Mouse (Mus musculus) ovary, postnatal 36 days (tissue): ENCODE results near the gene Aox3.

Experiments used
- DNase-seq: peaks from one replicate; pipeline ENCODE4 v3.0.0; 2022; ENCODE audit warnings: low spot score, mixed read lengths

Gene Aox3

DNA sequence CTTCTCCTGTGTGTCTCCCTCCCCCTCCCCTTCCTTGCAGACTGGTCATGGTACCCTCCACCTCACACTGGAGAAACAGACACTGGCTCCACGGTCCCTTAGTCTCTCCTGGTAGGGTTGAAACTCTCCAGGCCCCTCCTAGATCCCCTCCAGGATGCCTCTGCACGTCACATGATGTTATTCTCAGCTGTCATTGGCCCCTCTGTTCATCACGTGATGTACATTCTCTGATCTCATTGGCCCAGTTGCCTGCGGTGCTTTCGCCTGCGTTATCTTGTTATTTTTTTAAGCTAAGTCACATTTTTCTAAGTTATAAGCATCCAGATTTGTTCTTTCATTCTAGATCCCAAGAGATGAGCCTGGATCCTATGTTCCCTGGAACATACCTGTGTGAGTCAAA is 7.2 kb upstream of the Aox3 start:
- no peak for DNase-seq

DNA sequence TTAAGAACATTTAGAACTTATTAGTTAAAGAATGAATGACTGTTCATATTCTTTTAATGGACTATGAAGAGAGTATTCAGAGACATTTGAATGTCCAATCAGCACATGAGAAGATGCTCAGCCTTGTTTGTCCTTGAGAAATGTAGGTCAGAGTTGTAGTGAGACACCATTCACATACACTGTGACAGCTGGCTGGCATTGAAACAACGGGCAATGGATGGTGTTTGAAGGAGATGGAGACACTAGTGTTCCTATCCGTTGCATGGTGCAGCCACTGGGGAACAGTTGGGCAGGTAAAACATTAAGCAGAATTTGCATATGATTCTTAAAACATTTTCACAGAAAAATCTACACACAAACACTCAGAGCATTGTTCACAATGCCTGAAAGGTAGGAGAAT is 5.9 kb upstream of the Aox3 start:
- DNase-seq, result no peak

DNA sequence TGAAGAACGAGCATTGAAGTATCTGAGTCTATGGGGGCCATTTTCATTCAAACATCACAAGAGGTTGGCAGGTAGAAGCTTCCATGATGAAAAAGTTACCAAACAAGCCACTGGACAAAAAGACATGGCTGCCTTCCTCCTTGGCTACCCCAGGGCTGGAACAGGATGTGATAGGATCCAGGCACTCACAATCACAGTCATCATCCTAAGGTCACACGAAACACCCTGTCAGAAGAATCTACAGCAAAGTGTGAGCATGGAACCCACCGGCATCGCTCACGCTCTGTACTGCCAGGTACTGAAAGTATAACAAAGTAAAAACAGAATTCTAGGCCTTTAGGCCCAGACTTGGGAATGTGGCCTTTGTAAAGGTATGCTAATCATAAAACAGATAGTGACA is 2.7 kb upstream of the Aox3 start:
- DNase-seq, result no peak

DNA sequence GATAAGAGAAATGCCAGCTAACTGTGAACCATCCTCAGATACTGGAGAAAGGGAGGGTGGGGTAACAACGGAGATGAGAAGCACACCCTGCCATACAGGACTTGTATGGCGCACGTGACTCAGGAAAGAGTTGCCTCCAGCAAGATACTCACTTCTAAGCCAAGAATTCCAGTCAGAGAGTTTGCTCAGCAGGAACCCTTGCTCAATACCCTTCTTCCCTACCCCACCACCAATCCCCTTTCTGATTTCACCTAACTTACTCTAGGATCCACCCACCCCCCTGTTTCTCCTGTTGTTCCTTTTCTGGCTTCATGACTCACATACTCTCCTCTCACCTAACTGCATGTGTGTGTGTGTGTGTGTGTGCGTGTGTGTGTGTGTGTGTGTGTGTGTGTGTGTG is 1.6 kb upstream of the Aox3 start:
- DNase-seq, result no peak

DNA sequence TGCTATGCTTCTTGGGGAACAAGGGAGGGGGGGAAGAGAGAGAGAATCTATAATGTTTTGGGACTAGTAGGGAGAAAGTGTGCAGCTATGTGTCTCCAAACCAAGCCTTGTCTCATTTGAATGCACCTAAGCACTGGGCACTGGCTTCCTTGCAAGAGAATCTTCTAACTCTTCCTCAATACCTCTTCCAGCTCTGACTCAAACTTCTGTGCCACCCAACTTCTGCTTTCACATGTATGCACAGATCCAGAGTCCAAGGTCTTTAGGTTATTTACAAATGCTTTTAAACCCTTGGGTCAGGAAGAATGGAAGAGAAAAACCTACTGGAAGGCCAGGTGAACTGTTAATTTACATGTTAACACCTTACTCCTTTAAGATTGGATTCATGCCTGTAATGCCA is 511 bp downstream of the Aox3 start:
- DNase-seq, result no peak

DNA sequence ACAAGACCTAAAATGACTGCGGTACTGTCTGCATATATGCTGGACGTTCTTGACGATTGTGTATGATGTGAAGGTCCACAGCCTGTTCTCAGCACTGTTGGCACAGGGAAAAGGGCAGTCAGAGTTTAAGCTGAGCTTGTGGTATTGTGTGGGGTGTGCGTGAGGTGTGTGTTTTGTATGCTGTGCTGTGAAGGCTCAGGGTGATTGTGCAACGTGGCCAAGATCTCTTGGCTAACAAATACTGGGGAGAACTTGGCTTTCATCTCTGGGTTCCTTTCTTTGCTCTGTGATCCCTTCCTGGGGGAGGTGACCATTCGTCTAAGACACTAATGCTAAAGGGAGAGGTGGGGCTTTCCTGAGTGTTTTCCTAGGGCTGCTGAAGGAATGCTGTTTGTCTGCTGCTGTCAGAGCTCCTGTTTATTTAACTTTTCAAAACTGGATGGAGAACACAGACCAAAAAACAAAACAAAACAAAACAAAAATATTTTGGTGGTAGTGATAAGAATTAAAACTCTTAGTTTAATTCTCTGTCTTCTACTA is 1.2 kb downstream of the Aox3 start:
- DNase-seq, result no peak

DNA sequence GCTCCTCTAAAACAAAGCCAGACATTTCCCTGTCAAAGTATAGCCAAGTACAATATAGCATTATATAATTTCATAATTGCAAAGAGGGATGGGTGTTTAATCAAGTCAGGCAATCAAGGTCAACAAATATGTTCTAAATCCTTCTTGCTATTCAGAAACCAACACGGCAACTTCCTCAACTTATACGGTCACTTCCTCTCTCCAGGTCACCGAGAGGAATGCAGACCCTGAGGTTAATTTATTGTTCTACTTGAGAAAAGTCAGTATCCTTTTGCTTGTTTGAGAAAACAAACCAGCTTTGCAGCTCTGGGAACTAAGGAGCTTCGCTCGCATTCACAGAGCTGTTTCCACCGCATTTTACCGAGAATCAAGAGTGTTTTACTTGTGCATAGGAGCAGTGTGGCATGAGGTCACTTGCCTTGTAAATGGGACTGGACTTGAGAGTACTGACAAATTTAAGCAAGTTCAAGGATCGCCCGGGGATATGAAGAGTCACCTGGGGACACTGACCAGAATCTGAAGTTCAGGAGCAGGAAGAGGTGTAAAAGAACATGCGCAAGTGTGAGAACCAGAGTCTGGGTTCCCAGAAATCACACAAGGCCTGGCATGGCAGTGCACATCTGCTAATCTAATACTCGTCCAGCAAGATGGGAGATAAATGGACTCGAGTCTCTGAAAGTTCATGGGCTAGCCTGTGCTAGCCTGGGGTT is 1.9 kb downstream of the Aox3 start:
- no peak for DNase-seq

DNA sequence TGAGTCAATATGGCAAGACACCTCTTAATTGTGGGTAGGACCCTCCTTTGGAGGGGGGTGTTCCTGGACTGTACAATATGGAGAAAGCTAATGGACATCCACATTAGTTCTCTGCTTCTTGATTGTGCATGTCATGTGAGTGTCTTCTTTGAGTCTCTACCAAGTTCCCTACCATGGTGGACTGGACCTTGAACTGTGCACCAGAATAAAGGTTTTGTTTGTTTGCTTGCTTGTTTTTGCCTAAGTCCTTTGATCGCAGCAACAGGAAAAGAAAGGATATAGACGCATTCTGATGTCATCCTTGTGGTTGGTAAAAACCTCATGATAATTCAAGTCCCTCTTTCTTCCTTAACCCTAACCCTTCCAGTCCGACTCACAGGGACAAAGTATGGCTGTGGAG is 5.3 kb downstream of the Aox3 start:
- no peak for DNase-seq

DNA sequence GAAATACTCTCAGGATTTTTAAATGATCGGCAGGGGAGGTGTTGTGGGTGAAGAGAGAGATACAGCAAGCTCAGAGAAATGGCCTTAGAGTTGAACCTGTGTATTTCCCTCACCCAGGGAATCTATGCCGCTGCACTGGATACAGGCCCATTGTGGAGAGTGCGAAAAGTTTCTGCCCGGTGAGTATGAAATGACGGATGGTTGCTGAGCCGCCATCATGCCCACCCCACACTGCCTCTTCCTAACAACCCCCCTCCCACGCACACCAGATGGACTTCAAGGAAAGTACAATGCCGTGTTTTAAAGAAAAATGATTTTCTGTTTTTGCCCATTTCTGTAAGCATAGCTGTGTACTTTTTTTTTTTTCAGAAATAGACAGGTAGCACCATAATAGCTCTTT is 12.0 kb downstream of the Aox3 start:
- no peak for DNase-seq

DNA sequence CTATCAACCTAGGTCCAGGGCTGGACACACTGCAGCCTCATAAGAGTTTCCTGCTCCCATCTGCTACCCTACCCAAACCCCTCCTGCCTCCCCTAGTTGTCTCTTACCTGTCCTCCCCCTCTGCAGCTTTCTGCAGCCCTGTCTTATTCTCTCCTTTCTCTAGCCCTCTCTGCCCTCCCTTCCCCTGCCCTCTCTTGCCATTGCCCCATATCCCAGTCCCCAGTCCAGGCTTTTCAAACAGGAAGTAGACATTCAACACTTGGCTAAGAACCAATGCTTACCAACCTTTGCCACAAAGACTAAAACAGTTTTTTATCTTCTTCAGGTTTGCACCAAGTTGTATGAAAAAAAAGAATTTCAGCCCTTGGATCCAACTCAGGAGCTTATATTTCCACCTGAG is 25.0 kb downstream of the Aox3 start:
- no peak for DNase-seq

DNA sequence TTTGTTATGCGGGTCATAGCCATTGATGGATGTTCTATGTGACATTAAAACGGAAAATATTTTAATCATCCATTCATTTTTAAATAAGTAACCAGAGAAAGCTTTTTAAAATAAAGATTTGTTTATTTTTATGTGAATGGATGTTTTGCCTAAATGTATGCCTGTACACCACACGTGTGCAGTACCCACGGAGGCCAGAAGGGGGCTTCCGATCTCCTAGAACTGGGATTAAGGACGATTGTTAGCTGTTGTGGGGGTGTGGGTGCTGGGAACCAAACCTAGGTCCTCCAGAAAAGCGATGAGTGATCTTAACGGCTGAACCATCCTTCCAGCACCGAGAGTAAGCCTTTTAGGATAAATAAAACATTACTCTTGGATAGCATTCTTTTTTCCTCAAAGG is 26.1 kb downstream of the Aox3 start:
- DNase-seq, result no peak

DNA sequence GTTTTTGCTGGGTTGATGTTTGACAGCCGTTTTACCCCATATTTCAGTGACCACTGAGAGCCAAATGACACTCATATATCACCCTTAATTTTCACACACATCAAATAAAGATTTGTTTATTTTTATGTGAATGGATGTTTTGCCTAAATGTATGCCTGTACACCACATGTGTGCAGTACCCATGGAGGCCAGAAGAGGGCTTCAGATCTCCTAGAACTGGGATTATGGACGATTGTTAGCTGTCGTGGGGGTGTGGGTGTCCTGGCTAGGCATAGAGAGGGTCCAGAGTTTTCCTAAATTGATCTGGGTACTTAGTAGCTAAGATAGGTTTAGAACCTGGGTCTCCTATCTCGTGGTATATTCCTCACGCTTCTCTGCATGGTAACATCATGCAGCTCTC is 27.7 kb downstream of the Aox3 start:
- DNase-seq, result no peak

DNA sequence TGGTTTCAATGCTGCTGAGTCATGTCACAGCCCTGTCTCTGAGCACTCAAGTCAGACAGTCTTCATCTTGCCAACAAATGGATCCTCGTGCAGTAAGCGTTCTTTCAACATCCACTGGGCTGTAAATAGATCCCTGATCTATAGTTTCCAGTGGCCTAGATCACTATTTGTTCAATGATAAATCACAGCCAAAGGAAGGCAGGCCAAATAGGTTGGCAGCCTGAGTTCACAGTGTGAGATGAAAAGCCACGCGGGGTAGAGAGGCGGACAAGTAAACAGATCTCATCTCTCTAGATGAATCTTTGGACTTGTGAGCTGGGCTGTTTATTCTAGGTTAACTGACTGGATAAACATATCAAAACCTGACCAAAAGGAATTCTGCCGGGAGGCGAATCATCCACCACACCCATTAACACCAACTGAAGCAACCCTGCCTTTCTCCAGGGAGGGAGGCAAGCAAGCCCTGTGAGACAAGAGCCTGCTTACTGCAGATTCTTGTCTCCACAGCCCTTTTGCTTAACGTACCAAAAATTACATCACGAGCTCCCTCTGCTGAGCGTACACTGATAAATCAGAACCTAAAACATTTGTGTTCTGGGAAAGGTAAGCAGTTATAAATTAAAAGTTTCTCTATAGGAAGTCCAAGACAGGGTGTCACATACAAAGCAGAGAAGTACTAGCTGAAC is 31.6 kb downstream of the Aox3 start:
- DNase-seq, result no peak

DNA sequence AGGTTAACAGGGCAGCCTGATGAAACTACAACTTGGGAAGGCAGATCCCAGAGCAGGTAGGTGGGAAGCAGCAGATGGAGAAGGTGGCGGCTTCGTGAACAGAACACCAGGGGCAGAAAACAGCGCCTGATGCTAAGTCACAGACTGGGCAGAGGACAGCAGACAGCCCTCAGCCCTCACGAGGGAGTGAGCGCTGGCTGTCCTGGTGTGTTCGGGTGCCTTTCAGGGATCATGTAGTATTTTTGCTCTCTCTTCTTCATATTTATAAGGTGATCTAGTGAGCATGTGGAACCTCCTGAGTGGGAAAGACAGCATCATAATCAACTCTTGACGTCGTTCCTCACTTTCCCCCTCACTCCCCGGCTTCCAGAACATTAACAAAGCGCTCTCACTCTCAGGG is 33.1 kb downstream of the Aox3 start:
- no peak for DNase-seq

DNA sequence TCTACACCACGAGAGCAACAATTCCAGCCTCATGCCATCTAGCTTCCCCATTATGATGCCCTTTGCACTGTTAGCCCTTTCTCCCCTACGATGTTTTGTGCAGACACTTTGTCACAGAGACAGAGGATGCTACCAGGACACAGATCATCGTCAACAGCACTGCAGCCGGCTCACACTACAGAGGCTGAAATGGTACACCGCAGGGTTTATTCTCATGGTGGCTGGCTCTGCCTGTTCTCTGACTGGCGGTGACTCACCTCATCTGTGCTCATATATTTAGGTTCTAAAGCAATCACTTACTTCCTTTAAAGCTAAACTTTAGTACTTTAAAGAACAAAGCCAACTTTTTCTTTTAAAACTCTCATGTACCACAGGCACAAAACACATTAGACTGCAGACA is 34.8 kb downstream of the Aox3 start:
- DNase-seq, result no peak

DNA sequence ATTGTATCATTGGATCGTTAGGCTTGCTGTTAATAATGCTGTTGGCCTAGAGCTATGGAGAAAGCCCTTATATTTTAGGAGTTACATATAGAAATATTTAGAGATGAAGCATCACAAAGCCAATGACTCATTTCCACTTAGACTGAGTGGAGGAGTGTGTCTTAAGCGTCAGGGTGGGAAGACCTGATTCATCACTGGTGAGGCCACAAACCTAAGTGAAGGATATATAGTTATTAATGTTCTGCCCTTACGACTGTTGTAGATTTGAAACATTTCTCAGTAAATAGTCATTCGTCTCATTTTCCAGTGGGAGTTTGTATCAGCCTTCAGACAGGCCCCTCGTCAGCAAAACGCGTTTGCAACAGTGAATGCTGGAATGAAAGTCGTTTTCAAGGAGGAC is 39.3 kb downstream of the Aox3 start:
- no peak for DNase-seq

DNA sequence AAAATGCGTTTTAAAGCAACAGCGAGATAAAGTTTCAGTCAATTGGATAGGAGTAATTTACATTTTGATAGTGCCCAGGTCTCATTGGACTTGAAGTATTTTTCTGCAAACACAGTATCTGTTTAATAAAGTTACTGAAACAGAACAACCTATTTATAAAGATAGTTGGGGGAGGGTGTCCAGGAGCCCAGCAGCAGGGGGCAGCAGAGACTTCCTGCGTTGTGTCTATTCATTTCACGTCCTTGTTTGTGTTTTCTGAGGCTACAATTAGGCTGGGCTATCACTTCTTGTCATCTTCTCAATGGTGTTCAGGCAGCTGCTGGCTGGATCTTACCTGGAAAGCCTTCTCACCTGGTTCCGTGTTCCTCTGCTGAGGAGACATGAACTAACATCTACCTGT is 43.8 kb downstream of the Aox3 start:
- peak; percentile 56 for DNase-seq

DNA sequence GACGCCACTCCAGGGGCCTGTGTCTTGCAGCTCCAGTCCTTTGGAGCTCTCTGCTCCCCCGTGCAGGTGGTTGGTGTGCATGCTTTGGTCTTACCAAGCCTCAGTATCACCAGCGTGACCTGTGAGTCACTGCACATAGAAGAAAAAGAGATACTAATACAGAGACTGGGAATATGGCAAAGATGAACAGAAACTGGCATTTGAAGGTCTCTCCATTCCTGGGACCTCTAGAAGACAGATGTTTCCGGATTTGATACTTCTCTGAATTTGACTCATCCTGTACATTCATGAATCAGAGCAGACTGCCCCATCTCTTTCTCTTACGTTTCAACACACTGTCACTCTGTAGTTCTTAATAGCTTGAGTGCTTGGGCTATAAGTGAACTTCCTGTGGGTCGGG is 57.0 kb downstream of the Aox3 start:
- no peak for DNase-seq

DNA sequence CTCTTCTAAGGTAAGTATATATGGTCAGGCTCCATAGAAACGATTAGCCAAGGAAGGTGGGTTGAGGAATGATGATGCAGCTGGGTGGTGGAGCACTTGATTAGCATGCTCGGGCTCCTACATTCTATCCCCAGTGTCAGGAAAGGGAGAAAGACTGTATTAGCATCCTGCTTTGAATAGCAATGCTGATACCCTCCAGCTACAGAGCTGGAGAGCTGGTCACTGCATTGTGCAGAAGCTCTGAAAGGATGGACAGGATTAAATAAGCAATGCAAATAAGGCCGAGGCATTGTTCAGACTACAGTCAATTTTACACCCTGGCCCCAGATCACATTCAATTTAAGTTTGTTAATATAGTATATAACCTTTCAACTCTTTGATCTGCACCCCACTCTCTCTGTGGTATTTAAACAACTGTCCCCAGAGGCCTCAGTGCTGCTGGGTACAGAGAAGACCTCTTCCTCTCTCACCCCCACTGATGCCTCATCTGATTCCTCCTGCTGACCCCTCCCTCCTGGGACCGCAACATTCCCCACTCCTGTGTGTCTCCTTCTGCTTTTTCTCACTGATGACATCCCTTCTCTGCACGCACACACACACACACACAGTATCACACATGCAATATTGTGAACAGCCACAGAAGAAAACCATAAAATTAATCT is 75.7 kb downstream of the Aox3 start:
- no peak for DNase-seq

DNA sequence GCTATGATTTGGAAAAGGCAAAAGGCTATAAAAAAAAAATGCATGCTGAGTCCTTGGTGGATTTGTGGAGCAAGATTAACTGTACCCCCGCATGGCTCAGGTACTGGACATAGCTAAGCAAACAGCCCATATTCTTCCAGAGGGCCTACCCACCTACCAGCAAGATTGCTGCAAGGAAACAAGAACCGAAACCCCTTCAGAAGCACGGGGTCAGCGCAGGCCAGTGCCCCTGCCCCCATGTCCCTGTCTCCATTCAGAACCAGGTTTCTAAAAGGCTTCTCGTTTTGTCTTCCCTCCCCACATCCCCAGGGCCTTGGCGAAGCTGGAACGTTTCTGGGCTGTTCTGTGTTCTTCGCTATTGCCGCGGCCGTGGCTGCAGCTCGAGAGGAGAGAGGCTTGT is 81.4 kb downstream of the Aox3 start:
- DNase-seq, result no peak

DNA sequence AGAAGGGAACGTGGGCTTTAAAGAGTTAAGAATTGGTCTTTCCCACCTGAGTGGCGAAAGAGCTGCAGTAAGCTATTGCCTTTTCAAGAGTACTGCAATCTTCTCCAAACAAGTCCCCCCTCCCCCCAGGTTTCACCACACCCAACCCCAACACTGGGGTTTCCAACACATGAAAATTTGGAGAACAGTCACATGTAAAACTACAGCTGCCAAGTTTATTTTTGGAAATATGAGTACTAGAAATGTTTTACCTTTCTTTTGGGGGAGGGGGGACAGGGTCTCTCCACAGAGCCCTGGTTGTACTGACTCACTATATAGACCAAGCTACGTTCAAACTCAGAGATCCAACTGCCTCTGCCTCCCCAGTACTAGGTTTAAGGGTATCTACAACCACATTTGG is 82.1 kb downstream of the Aox3 start:
- DNase-seq, result no peak

DNA sequence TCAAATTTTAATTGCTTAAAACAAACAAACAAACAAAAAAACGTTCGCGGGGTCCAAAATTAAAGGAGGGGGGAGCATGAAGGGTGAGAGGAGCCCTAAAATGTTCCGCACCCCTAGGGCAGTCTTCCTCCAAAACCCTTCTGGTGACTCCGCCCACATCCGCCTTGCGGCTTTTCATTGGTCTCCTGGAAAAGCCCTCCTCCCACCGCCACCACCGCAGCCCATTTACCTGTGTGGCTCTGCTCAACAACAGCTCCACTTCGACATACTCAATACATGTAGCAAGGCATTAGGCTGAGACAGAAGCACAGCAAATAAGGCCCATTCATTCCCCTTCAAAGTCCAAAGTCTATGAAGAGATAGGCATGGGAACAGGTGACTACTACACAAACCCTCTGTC is 82.6 kb downstream of the Aox3 start:
- DNase-seq, result no peak

DNA sequence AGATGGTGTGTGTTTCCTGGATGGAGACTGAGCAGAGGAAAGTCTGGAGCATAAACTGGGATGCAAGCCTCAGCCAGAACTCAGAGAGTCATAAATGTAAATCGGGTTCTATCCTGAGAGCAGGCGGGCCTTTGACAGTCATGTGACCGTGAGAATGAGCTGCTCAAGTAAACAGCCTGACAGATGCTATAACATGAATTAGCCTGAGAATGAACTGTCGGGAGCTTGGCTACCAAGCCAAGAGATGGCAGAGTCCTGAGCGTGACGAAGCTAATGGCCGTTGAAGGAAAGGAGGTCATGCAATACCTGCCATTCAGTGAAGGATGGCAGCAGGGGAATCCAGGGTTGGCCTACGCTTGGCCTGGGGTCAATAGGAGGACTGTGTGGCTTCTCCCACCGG is 84.1 kb downstream of the Aox3 start:
- no peak for DNase-seq
